Mouse (Mus musculus): ENCODE measurements around the gene Slc19a3. TPM values are rescaled to one million over a fixed set of nuclear protein-coding genes. Genes with fewer than 3 reads are reported as not detected.

The Slc19a3 gene
- total and polyA plus RNA-seq, 3 experiments, result not detected

- Histone ChIP-seq H3K9ac (ENCODE audit: control insufficient read depth, low read depth, low read length, poor library complexity, severe bottlenecking) (no peak within 1 kb of the TSS), H3K27me3 (ENCODE audit: control insufficient read depth in 1 of 2, insufficient read depth in 2 of 2, low read length in 2 of 2) (no peaks in the 10 kb centered on the region), H3K79me2 (ENCODE audit: control insufficient read depth, insufficient read depth, low read length, poor library complexity) (no peaks in the 10 kb centered on the region), H3K4me1 (ENCODE audit: control insufficient read depth in 1 of 2, insufficient read depth in 2 of 2, low read length in 2 of 2) (no peaks in the 10 kb centered on the region), H3K4me3 (ENCODE audit: control insufficient read depth in 1 of 2, insufficient read depth in 1 of 2, low read depth in 2 of 2, low read length in 2 of 2) (no peak within 1 kb of the TSS), H3K27ac (ENCODE audit: control insufficient read depth, low read depth, low read length) (no peak within 1 kb of the TSS), H3K36me3 (ENCODE audit: control insufficient read depth in 1 of 2, insufficient read depth in 2 of 2, low read length in 2 of 2) (no peaks in the 10 kb centered on the region), H3K9me3 (replicated peaks; ENCODE audit: insufficient read depth, low read length) (no peaks in the 10 kb centered on the region)
- DNase-seq (ENCODE audit: low read depth, low spot score), result no peak
- TF ChIP-seq GABPA (IDR thresholded peaks at IDR 0.05; ENCODE audit: low read depth, low read length) (no peak), SIN3A (IDR thresholded peaks at IDR 0.05; ENCODE audit: low read length) (no peak), NRF1 (IDR thresholded peaks at IDR 0.05; ENCODE audit: insufficient read depth, low read depth, low read length, poor library complexity, severe bottlenecking) (no peak), TBP (IDR thresholded peaks at IDR 0.05; ENCODE audit: low read depth, low read length) (no peak), SMC3 (IDR thresholded peaks at IDR 0.05; ENCODE audit: low read depth, low read length) (no peak), UBTF (IDR thresholded peaks at IDR 0.05; ENCODE audit: borderline replicate concordance, insufficient read depth, low read depth, low read length) (no peak), MYB (IDR thresholded peaks at IDR 0.05; ENCODE audit: low read depth, low read length) (no peak), CHD2 (IDR thresholded peaks at IDR 0.05; ENCODE audit: low read length) (no peak), JUND (IDR thresholded peaks at IDR 0.05; ENCODE audit: low read depth, low read length) (no peak), MYC (IDR thresholded peaks at IDR 0.05; ENCODE audit: low read depth, low read length) (no peak), NELFE (IDR thresholded peaks at IDR 0.05; ENCODE audit: low read depth, low read length) (no peak), ZKSCAN1 (IDR thresholded peaks at IDR 0.05; ENCODE audit: low read depth, low read length) (no peak), MEF2A (IDR thresholded peaks at IDR 0.05; ENCODE audit: extremely low read depth, insufficient replicate concordance, low read depth, low read length, poor library complexity, severe bottlenecking) (no peak), E2F4 (IDR thresholded peaks at IDR 0.05; ENCODE audit: borderline replicate concordance, low read depth, low read length) (no peak)
Observed at GRCm38 (mm10) chr1:83059278-83059677, 21.0 kb upstream of the Slc19a3 start, which contains the start of gene A030005K14Rik. A030005K14Rik (minus strand) TSS chr1:83059378.

GRCm38 (mm10) chr1:83058481-83058880, 20.2 kb upstream of the Slc19a3 start:
- Histone ChIP-seq H3K27ac (ENCODE audit: control insufficient read depth, low read depth, low read length) (no peak overlapping the region), H3K36me3 (ENCODE audit: control insufficient read depth in 1 of 2, insufficient read depth in 2 of 2, low read length in 2 of 2) (no peaks in the 10 kb centered on the region), H3K79me2 (ENCODE audit: control insufficient read depth, insufficient read depth, low read length, poor library complexity) (no peaks in the 10 kb centered on the region), H3K4me3 (ENCODE audit: control insufficient read depth in 1 of 2, insufficient read depth in 1 of 2, low read depth in 2 of 2, low read length in 2 of 2) (no peak overlapping the region), H3K4me1 (ENCODE audit: control insufficient read depth in 1 of 2, insufficient read depth in 2 of 2, low read length in 2 of 2) (no peaks in the 10 kb centered on the region), H3K9me3 (replicated peaks; ENCODE audit: insufficient read depth, low read length) (no peaks in the 10 kb centered on the region), H3K27me3 (ENCODE audit: control insufficient read depth in 1 of 2, insufficient read depth in 2 of 2, low read length in 2 of 2) (no peaks in the 10 kb centered on the region), H3K9ac (ENCODE audit: control insufficient read depth, low read depth, low read length, poor library complexity, severe bottlenecking) (no peak overlapping the region)
- TF ChIP-seq USF1 (IDR thresholded peaks at IDR 0.05; ENCODE audit: low read depth, low read length) (no peak), RAD21 (IDR thresholded peaks at IDR 0.05; ENCODE audit: low read depth, low read length) (no peak), JUND (IDR thresholded peaks at IDR 0.05; ENCODE audit: low read depth, low read length) (no peak), POLR2A (IDR thresholded peaks at IDR 0.05; ENCODE audit: control insufficient read depth in 1 of 2, insufficient read depth in 1 of 2, low read depth in 1 of 2, low read length in 2 of 2, poor library complexity in 1 of 2) (no peak), USF2 (IDR thresholded peaks at IDR 0.05; ENCODE audit: borderline replicate concordance in 1 of 2, insufficient read depth in 1 of 2, low read depth in 1 of 2, low read length in 2 of 2) (no peak), RCOR1 (IDR thresholded peaks at IDR 0.05; ENCODE audit: low read depth, low read length) (no peak), HCFC1 (IDR thresholded peaks at IDR 0.05; ENCODE audit: low read depth, low read length) (no peak), TCF12 (IDR thresholded peaks at IDR 0.05; ENCODE audit: low read depth, low read length) (no peak), KAT2A (conservative IDR thresholded peaks at IDR 0.05; ENCODE audit: low read depth, low read length) (no peak), ZNF384 (IDR thresholded peaks at IDR 0.05; ENCODE audit: low read depth, low read length) (no peak), MAZ (IDR thresholded peaks at IDR 0.05; ENCODE audit: low read depth, low read length) (no peak), GABPA (IDR thresholded peaks at IDR 0.05; ENCODE audit: low read depth, low read length) (no peak), ETS1 (IDR thresholded peaks at IDR 0.05; ENCODE audit: low read depth, low read length) (no peak), CHD1 (IDR thresholded peaks at IDR 0.05; ENCODE audit: low read depth, low read length) (no peak), EP300 (IDR thresholded peaks at IDR 0.05; ENCODE audit: low read depth in 1 of 2, low read length in 2 of 2) (no peak), MAX (IDR thresholded peaks at IDR 0.05; ENCODE audit: low read length) (no peak), GATA1 (IDR thresholded peaks at IDR 0.05; ENCODE audit: low read depth, low read length) (no peak), E2F4 (IDR thresholded peaks at IDR 0.05; ENCODE audit: borderline replicate concordance, low read depth, low read length) (no peak)
- DNase-seq (ENCODE audit: low read depth, low spot score), result no peak

All from MEL (cell line).